Mouse (Mus musculus) spleen, adult 12 weeks (tissue): Measurements from ENCODE around the gene Fam209.

Experiments used
- DNase-seq: peaks from one replicate; pipeline ENCODE4 v3.0.0; 2022; ENCODE audit warnings: low spot score

Fam209 gene

DNA sequence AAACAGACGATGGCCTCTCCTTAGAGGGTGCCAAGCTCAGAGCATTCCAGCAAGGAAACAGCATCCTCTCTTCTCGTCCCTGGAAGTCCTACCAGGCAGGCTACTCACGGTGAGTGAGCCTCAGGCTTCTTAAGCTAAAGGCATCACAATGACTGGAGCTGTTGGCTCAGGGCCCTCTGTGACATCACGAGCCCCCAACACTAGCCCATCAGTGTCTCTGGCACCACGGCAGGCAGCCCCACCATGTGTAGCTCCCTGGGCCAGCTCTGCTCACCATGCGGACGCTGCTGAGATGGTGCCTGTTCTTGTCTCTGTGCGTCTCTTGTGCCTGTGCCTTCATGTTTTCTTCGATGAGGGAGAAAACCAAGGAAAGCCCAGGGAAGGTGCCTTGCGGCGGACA is at the start of gene Fam209:
Fam209 (plus strand) TSS at position 203 of the 400 bp plus-strand sequence.
- DNase-seq, result no peak

DNA sequence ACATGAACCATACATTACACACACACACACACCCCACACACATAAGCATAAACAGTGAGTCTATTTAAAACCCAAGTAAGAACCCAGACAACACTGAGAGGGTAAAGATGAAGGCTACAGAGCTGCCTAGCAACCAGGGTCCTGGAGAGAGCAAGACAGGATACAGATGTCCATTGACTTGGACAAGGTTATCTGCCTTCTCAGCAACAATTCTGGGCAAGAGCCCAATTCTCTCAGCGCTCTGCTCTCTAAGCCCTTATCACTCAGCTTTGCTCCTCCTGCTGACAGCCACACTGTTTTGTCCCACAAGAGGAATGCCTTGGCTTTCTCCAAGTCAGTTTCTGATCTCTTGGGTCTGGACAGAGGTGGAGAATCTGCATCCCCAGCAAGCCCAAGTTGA is 41.7 kb upstream of the Fam209 start:
- DNase-seq, result no peak

DNA sequence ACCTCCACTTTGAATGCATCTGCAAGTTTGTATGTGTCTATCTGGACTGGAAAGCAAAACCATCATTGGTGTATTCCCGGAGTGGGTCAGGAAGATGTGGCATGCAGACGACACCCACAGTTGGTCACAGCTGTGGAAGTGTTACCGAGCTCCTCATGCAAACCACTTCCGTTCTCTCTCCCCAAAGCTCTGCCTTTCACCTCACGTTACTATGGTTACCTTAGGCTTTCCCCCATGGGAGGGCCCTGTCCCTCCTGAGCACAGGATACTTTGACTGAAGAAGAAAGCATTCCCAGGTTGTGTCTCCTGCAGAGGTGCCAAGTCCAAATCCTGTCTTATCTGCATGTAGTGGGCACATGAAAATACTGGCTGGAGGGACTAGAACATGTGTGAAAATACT is 38.6 kb upstream of the Fam209 start:
- DNase-seq, result peak; percentile 23

DNA sequence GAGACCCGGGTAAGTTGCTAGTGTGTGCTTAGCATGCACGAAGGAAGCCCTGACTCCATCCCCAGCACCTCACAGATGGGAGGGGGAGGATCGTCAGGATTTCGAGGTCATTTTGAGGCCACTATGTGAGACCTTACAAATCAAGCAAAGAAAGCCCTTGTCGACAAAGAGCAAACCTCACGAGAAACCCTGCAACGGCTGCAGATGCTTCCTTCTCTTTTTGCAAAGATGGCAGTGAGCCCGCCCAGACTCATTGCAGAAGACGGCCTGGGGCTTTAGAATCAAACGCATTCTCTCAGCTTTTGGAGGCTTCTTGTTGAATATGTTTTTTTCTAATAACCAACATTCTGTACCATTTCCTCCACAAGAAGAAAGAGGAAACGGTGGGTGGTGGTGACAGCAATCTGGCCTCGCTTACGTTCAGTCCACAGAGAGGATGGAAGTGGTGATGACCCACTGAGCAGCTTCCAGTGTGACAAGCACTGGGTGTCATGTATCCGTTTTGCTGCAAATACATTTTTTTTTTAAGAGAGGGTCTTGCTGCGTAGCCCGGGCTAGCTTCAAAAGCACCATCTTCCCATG is 34.9 kb upstream of the Fam209 start:
- no peak for DNase-seq

DNA sequence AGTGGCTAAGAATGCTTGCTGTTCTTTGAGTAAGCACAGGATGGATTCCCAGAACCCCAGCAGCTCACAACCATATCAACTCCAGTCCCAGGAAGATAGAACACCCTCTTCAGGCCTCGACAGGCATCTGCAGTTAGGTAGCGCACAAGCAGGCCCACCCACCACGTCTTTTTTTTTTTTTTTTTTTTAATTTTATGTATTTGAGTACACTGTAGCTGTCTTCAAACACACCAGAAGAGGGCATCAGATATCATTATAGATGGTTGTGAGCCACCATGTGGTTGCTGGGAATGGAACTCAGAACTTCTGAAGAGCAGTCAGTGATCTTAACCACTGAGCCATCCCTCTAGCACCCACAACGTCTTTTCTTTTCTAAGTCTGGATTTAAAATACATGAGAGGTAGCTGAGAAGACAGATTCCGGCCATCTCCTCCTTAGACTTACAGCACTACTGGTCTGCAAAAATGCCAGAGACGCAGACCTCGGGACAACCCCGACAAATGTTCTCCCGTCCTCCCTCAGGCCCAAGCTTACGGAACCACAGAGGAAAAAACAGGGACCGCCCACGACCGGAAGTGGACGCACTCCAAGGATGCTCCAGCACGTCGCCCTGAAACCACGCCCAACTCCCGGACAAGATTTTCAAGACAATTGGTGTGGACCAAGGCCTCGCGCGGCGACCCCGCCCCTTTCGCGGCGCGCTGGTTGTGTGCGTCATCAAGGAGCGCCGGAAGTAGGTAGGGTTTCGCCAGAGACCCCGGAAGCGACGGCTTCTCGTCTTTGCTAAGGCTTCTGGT is 32.3 kb upstream of the Fam209 start, which contains the start of gene Rtf2:
Rtf2 (plus strand) TSS at position 714 of the 797 bp plus-strand sequence.
- DNase-seq, result peak; percentile 97

DNA sequence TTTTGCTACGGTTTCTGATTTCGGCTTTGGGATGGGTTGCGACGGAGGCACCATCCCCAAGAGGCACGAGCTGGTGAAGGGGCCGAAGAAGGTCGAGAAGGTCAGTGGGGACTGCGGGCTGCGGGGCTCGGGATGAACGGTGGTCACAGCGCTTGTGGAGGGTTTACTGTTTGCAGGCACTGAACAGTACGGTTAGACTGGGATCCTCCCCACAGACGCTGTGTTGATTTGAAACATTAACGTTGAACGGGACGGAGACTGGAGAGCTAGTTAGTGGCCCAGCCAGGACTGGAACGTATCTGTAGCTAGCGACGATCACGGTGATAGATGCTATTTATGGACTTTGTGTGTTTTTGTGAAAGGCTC is 31.7 kb upstream of the Fam209 start:
- DNase-seq, result no peak

DNA sequence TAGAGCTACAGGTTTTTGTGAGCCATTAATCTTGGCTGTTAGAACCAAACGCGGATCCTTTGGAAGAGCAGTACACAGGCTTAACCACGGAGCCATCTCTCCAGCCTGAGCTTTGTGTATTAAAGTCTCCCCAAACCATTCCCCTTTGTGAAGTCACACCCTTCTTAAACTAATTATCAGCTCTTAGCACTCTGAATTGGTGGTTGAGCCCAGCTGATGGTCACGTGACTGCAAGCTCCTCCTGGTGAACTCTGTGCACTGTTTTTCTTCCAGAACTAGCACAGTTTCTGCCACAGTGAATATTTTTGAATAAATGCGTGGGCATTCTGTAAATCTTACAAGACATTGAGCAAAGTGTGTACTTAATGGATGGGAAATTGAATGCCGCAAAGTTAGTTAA is 31.1 kb upstream of the Fam209 start:
- DNase-seq, result peak; percentile 34

DNA sequence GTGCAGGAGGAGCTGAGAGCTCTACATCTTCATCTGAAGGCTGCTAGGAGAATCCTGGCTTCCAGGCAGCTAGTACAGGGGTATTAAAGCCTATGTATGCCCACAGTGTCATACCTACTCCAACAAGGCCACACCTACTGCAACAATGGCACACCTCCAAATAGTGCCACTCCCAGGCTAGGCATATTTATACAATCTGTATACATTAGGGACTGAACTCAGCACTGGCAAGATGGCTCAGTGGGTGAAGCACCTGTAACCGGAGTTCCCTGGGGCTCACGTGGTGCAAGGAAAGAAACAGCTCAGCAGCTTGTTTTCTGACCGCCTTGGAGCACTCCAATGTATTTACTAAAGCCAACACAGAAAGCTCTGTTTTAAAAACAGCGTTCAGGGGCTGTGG is 26.7 kb upstream of the Fam209 start:
- no peak for DNase-seq

DNA sequence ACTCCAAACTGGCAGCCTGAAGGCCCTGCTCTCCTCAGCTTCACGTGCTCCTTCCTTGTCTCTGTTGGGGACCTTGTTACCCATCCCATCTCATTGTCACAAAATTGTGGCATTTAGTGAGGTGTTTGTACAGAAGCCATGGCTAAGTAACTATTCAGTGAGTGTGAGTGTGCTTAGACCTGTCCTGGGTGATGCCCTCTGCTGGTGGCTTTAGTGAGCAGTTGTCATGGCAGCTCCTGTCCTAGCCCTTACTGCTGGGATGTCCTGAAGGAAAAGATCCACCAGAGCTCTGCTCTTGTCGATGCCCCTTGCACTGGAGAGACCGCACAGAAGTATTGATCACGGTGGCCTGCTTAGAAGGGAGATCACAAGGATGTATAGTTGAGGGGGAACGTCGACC is 25.0 kb upstream of the Fam209 start:
- no peak for DNase-seq

DNA sequence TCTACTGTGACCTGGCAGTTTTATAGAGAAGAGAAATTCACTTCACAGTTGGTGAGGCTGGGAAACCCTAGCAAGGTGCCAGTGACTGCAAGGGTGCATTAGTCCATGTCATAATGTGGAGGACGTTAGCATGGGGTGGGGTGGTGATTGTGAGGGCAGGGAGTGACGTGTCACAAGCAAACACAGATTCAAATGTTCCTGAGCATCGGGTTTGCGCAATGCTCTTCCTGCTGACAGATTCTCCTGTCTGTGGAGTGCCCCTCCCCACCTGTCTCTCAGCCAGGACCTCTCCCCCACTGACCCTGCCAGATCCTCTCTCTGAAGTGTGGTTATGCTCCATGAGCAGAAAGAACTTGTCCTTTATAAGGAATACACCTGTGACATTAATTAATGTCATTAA is 24.0 kb upstream of the Fam209 start:
- DNase-seq, result no peak

DNA sequence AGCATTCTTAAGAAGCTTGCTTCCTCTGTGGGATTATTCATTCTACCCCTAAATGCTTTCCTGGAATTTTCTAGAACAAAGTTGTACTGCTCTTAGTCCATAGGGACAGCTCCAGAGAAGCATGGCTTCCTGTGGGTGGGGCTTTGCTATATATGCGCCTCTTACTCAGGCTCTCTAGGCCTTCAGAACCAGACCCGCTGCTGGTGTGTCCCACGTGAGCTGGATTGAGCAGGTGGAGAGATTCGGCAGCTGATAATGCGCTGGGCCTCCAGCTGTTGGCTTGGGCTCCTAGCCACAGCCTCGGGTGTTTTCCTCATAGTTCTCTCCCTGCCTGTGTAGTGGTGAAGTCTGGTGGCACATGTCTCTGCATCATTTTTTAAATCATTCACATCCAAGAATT is 21.7 kb upstream of the Fam209 start:
- no peak for DNase-seq

DNA sequence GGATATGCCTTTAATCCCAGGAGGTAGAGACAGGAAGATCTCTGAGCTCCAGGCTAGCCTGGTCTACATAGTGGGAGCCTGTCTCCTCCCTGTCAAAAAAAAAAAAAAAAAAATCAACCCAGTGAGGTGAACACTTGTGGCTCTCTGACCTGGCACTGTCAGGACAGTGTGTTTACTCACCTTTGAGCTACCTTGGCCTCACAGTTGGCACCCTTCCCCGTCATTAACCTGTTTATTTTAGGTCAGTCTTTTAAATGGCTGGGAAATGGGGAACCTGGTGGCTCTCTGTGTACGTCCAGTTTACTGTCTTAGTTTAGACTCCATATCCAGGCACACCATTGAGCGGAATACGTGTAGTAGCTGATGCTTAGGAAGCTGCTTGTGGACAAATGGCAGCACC is 20.3 kb upstream of the Fam209 start:
- no peak for DNase-seq

DNA sequence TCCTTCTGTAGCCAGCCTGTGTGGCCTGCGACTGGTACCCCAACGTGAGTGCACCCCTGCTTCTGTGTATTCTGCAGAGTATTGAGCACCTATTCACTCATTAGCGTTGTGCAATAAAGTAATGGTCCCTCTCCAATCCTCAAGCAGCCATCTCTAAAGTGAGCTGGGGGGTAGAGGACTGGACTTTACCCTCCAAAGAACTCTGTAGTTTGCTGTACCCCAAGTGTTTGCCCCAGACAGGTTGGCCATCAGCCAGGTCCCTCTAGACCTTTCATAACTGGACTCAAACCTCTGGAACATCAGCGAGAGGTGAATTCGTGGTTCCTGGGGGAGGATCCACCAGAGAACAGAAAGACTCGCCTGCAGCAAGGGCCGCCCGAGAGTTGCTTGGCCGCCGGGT is 19.9 kb upstream of the Fam209 start:
- DNase-seq, result no peak

DNA sequence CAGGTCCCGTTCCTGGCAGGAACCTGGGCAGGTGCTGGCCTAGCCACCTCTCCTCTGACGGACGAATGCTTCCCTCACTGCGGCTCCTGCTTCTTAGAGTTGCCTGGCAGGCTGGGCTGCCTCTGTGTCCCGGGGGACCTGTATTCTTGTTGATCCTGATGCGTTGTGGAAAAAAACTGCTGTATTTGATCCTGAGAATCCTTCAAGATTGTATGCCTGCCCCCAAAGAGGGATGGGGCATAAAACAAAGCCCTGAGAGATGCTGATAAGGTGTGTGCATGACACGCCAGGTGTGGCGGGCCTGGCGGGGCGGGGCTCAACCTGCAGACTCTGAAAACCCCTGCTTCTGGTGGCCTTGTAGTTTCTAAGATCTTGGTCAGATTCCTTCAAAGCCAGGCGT is 13.8 kb upstream of the Fam209 start, which contains the start of gene Gcnt7:
Gcnt7 (minus strand) TSS at position 101 of the 400 bp plus-strand sequence.
- DNase-seq, result no peak

DNA sequence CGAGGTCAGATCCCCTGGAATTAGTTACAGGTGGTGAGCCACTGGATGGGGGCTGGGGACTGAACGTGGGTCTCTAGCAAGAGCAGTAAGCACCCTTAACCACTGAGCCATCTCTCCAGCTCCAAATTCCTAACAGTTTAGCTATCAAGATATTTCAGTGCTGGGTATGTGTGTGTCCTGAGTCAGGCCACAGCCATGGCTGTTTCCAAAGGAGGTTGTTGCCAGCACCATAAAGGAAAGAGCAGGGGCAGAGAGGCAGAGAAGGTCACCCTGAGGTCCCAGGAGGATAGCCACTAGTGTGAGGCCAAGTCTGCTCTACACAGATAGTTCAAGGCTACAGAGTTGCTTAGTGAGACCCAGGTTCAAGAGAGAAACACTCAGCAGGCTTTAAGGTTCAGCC is 11.7 kb upstream of the Fam209 start:
- no peak for DNase-seq

DNA sequence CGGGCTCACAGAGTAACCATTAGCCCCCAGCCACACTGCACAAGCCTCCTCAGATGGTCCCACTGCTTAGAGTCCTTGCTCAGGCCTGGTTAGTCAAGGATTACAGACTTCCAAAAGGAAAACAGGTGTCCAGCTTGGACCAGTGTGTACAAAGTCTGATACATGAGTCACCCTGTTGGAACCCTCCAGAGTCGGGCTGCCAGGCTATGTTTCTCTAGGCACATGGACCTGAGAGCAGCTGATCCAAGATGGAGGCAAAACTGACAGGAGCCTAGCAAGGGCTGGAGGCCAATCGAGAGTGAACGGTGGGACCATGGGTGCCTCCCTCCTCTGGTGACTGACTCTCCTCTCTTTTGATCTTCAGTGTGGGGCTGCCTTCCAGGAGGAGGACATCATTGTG is 9.5 kb upstream of the Fam209 start:
- no peak for DNase-seq

DNA sequence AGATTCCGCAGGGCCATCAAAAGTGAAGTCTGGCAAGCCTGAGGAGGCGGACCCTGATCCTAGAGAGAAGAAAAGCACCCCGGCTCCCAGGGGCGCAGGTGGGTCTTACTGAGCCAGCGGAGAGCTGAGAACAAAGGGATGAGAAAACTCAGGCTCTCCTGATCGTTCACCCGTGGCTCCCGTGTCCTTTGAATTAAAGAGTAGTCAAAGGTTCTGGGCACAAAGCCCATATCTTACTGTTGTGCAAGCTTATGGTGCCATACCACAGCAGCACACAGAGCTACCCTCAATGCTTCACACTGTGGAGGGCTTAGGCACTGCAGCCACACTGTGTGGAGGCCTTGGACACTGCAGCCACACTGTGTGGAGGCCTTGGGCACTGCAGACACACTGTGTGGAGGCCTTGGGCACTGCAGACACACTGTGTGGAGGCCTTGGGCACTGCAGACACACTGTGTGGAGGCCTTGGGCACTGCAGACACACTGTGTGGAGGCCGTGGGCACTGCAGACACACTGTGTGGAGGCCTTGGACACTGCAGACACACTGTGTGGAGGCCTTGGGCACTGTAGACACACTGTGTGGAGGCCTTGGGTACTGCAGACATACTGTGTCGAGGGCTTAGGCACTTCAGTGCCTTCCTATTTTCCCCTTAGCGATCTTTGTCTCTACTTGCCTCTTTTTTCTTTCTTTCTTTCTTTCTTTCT is 5.7 kb upstream of the Fam209 start:
- no peak for DNase-seq

DNA sequence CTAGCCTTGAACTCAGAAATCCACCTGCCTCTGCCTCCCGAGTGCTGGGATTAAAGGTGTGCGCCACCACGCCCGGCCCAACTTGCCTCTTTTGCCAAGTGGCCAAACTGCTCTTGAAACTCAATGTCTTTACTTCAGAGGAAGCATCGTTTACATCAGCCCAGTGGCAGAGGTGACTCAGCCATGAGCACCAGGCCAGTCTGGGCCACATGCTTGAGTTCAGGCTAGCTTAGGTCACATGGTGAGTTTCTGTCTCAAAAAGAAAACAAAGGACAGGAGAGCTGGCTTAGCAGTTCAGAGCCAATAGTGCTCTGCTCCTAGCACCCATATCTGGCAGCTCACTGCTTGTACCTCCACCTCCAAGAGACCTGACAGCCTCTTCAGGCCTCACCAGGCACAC is 5.1 kb upstream of the Fam209 start:
- DNase-seq, result no peak

DNA sequence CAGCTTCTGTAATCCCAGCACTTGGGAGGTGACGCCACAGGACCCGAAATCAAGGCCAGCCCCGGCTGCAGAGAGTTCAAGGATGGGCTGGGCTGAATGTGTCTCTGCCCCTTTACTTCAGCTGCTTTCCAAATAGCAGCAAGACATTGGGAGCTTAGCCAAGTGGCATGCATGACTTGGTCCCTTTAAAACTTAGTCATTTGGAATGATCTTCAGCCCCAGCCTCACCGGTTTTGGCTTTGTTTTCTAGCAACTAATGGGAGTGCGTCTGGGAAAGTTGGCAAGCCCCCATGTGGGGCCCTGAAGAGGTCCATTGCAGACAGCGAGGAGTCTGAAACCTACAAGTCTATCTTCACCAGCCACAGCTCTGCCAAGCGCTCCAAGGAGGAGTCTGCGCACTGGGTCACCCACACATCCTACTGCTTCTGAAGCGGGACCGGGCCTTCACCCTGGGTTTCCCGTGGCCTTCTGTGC is 3.9 kb upstream of the Fam209 start:
- DNase-seq, result no peak

DNA sequence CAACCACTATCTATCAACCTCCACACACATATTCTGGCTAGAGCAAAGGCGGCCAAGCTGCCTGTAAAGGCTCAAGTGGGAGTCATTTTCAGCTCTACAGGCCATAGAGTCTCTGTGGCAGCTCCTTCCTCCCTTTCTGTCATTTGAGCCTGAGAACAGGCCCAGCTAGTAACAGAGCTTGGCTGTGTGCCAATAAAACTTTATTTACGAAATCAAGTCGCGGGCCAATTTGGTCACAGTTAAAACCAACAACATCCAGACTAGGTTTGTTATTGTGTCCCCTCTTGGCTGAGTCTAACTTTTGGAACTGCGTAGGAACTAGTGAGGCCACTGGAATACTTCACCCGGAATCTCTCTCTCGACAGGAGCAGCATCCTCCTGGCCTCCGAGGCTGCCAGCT is 1.3 kb downstream of the Fam209 start:
- no peak for DNase-seq

DNA sequence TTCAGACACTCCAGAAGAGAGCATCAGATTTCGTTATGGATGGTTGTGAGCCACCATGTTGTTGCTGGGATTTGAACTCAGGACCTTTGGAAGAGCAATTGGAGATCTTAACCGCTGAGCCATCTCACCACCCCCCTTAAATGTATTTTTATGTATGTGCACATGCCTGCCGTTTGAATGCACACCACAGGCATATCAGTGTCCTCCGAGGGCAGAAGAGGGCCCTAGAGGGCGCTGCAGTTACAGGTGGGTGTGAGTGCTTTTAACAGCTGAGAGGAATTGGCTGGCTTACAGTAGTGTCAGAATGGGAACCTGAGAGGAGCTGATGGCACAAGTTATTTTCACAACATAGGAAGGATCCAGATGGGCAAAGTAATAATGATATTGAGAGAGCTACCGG is 2.6 kb downstream of the Fam209 start:
- peak; percentile 13 for DNase-seq

DNA sequence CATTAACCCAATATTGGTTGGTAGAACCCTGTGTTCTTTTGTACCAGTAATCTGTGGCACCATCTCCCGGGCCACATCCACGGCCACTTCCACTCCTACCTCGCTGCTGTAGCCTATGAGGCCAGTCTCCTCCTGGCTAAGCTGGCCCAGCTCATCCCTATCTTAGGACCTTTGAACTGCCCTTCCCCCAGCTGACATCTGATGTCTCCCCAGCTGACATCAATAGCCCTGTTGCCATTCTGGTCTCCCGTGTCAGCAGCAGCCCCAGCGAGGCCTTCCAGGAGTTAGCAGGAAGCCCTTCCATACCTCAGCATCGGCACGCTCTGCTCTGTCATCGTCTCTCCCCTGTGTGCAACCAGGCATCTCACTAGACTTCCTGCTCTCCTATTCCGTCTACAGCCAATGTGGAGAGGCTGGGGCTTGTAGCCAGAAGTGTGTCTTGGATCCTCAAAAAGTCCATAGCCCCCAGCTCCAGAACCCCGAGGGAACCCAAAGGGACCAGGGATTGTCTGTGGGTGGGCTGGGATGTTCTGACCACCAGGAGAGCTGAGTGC is 4.5 kb downstream of the Fam209 start:
- no peak for DNase-seq

DNA sequence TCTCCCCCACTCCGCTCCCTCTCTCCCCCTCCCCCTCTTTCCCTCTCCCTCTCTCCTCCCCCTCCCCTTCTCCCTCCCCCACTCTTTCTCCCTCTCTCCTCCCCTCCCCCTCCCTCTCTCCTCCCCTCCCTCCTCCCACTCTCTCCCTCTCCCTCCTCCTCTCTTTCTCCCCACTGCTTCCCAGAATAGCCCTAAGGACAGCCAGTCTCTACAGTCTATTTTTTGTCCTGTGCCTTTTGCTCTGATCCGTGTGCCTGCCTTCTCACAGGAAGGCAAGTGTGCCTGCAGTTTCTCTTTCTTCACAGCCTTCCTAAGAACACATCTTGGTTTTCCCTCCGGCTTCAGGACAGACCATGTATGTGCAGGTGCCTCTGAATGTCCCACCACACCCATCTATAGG is 5.0 kb downstream of the Fam209 start:
- no peak for DNase-seq
